Mouse (Mus musculus) forebrain, embryonic 13.5 days (tissue): ENCODE measurements around the gene Tdrd3. TPM values are rescaled to one million over a fixed set of nuclear protein-coding genes. Genes with fewer than 3 reads are reported as not detected.

Experiments
- ATAC-seq: fragments of 200-750 bp; cut with Nextera tagmentation; 2 replicates; pipeline ENCODE4 v1.8.0; 2017
- H3K27ac ChIP-seq: fragments of 300-500 bp; sonication (generic); 2 replicates; pipeline ENCODE4 v1.5.1; 2015; ENCODE audit warnings: inconsistent platforms, mild to moderate bottlenecking, moderate library complexity
- H3K27me3 ChIP-seq: fragments of 300-500 bp; sonication (generic); 2 replicates; pipeline ENCODE4 v1.6.1; 2015; ENCODE audit warnings: mild to moderate bottlenecking, inconsistent platforms
- H3K36me3 ChIP-seq: fragments of 300-500 bp; sonication (generic); 2 replicates; pipeline ENCODE4 v1.6.1; 2015; ENCODE audit warnings: mild to moderate bottlenecking, inconsistent platforms; ENCODE audit not compliant: poor library complexity, severe bottlenecking
- H3K4me1 ChIP-seq: fragments of 300-500 bp; sonication (generic); 2 replicates; pipeline ENCODE4 v1.6.1; 2015; ENCODE audit warnings: inconsistent platforms
- H3K4me2 ChIP-seq: fragments of 300-500 bp; sonication (generic); 2 replicates; pipeline ENCODE4 v1.6.1; 2015; ENCODE audit warnings: inconsistent platforms, mild to moderate bottlenecking, moderate library complexity
- H3K4me3 ChIP-seq: fragments of 300-500 bp; sonication (generic); 2 replicates; pipeline ENCODE4 v1.5.1; 2015; ENCODE audit warnings: mild to moderate bottlenecking, inconsistent platforms
- H3K9ac ChIP-seq: fragments of 300-500 bp; sonication (generic); 2 replicates; pipeline ENCODE4 v1.6.1; 2015; ENCODE audit warnings: mild to moderate bottlenecking, inconsistent platforms
- H3K9me3 ChIP-seq: fragments of 300-500 bp; sonication (generic); replicated peaks from 2 replicates; pipeline ENCODE4 v1.6.1; 2016; ENCODE audit warnings: inconsistent platforms
- WGBS: fragments of 180-500 bp; shearing (Covaris S2); methylation state at CpG from one replicate; pipeline ENCODE4 v1.1.7; 2015; 5-methylcytosine and 5-hydroxymethylcytosine counted together
- polyA plus RNA-seq: library from polyadenylated mRNA; unstranded; fragments of >200 nt; fragmentation: Nextera tagmentation; extraction: Ambion mirVana; gene quantifications from 2 replicates; pipeline ENCODE4 v1.2.1, GENCODE M21; 2015

Gene Tdrd3
- polyA plus RNA-seq, 1 experiment from 2014 or later: 48.1 TPM

DNA sequence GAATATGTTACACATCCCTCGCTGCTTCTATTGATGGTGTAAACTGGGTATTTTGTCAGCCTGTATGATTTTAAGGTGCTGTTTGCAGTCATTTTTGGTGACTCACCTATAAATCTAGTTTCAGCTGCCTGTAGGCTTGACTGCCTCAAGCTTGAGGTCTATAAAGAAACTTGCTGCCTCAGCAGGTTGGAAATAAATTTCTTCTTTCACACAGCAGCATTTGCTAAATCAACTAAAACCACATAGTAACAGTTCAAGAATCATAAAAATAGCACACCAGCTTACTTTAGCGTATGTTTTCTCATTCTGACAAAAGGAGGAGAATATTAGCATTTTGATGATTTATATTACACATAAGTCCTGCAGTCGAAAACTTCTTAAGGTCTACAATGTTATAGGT lies 6.0 kb downstream of the Tdrd3 start:
- no peaks in the 10 kb centered on the region for H3K36me3 ChIP-seq
- H3K27me3 ChIP-seq: no peaks in the 10 kb centered on the region
- H3K9me3 ChIP-seq: no peaks in the 10 kb centered on the region
- peaks cover 29% of the 10 kb centered on the region for H3K4me1 ChIP-seq
- H3K4me3 ChIP-seq: no peak overlapping the region
- ATAC-seq: no peak
- H3K4me2 ChIP-seq: no peak overlapping the region
- no peak overlapping the region for H3K27ac ChIP-seq
- WGBS: 94% methylated on average over 3 of the region's 3 CpGs
- no peak overlapping the region for H3K9ac ChIP-seq

DNA sequence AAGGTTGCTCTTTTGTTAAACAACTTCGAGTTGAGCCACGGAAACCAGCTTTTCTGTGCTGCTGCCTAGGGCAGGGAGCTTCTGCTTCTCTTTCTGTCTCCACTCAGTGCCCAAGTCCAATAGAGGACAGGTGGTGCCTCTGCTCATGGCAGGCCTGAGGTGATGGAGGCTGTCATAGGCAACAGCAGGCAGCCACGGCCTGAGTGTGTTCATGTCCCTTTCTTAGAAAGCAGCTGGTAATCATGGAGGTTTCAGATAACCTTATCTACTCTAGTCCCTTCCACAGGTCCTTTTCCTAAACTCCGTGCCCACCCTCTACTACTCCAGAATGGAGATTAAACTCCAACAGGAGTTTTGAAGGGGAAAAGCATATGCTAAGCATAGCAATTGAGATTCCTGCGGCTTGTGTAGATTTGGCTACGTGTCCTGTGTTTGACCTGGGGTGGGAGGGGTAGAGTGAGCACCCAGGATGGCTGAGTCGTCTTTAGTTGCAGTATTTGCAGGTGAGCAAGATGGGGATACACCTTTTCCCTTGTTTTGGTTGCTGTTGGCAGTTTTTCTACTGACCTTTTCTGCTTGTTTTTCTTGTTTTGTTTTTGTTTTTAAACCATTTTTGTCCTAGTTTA lies 10.0 kb downstream of the Tdrd3 start:
- 79% methylated on average over 7 of the region's 7 CpGs for WGBS
- H3K9ac ChIP-seq: no peak overlapping the region
- no peak for ATAC-seq
- H3K4me3 ChIP-seq: no peak overlapping the region
- H3K4me2 ChIP-seq: no peak overlapping the region
- no peaks in the 10 kb centered on the region for H3K9me3 ChIP-seq
- H3K27ac ChIP-seq: no peak overlapping the region
- no peaks in the 10 kb centered on the region for H3K36me3 ChIP-seq
- no peaks in the 10 kb centered on the region for H3K27me3 ChIP-seq
- H3K4me1 ChIP-seq: peaks cover 6% of the 10 kb centered on the region

DNA sequence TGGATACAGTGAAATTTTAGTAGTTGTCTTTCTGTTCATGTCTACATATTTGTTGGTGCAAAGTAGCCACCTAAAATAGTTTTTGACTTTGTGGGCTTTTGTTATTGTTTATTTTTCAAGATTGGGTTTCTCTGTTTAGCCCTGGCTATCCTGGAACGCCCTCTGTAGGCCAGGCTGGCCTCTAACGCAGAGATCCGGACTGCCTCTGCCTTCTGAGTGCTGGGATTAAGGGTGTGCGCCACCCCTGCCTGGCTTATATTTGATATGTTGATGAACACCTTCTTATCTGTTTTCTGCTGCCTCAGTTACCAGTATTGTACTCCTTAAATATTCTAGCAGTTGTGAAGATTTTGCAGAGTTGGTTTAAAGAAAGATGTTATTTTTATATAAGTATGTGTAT lies 10.6 kb downstream of the Tdrd3 start:
- 87% methylated on average over 4 of the region's 4 CpGs for WGBS
- Histone ChIP-seq H3K4me1 (peaks cover 6% of the 10 kb centered on the region), H3K36me3 (no peaks in the 10 kb centered on the region), H3K27me3 (no peaks in the 10 kb centered on the region), H3K27ac (no peak overlapping the region), H3K4me3 (no peak overlapping the region), H3K4me2 (no peak overlapping the region), H3K9ac (no peak overlapping the region), H3K9me3 (no peaks in the 10 kb centered on the region)
- no peak for ATAC-seq

DNA sequence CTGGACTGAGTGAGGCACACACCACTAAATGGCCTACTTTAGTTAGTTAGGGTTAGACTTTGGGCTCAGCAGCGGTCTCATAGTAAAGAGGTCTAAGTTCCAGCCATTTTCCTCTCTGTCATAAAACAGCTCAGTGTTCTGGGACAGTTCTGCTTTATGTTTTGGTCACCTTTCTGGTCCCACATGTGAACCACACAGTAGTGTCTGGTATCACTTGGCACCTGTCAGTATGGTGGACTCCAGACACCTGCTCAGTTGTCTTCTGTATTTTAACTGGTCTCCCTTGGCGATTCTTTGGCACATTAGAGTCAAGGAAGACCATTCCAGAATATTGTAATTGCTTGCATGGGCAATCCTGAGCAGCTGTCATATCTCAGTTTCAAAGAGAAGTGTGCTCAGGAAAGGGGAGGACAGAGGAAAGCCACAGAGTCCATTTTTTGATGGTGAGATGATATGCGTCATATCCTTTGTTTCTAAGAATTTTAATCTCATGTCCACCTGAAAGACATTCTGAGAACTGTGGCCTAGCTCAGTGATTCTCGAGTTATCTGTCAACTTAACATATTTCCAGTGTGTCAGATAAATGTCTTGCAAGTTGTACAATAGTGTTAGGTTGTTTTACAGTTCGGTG lies 11.3 kb downstream of the Tdrd3 start:
- ATAC-seq: no peak
- H3K9ac ChIP-seq: no peak overlapping the region
- H3K4me3 ChIP-seq: no peak overlapping the region
- no peaks in the 10 kb centered on the region for H3K27me3 ChIP-seq
- no peaks in the 10 kb centered on the region for H3K9me3 ChIP-seq
- peaks cover 6% of the 10 kb centered on the region for H3K4me1 ChIP-seq
- no peaks in the 10 kb centered on the region for H3K36me3 ChIP-seq
- H3K4me2 ChIP-seq: no peak overlapping the region
- no peak overlapping the region for H3K27ac ChIP-seq
- WGBS: 80% methylated on average over 5 of the region's 5 CpGs

DNA sequence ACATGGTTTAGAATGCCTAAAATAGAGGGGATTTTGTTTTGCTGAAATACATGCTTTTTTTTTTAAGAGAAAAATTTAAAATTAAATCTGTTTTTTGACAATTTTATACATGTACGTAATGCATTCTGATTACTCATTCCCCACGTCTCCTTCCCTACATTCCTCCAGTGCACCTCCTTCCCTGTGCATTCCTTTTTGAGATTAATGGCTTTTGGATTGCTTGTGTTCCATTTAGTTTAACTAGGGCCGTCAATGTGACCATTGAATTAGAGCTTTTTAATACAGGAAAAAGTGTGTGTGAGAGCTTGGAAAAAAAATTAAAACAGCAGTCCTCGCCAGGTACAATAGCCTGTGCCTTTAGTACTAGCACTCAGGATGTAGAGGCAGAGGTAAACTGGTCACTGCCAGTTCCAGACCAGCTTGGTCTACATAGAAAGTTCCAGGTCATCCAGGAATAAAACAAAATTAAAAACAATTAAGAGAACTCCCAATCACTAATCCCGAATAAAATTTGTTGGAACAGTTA lies 17.0 kb downstream of the Tdrd3 start:
- ATAC-seq: no peak
- Histone ChIP-seq H3K36me3 (peaks cover 11% of the 10 kb centered on the region), H3K9ac (no peak overlapping the region), H3K4me2 (no peak overlapping the region), H3K4me3 (no peak overlapping the region), H3K27me3 (no peaks in the 10 kb centered on the region), H3K9me3 (no peaks in the 10 kb centered on the region), H3K4me1 (no peaks in the 10 kb centered on the region), H3K27ac (no peak overlapping the region)
- 69% methylated on average over 5 of the region's 5 CpGs for WGBS

DNA sequence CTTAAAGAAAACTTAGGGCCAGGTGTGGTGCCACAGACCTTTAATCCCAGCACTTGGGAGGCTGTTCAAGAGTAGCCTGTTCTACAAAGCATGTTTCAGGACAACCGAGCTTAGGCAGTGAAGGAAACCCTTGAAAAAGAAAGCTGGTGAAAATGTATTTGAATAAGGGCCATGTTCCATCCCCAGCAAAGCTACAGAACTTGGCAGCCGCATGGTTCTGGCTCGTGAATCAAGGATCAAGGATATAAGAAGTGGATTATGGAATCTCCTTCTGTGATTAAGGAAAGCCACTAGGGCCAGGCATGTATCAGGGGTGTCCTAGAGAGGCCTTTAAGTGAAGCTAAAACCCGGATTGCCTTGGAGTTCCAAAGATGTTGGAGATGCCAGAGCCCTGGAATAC lies 18.9 kb downstream of the Tdrd3 start:
- ATAC-seq: no peak
- no peak overlapping the region for H3K4me2 ChIP-seq
- H3K4me3 ChIP-seq: no peak overlapping the region
- WGBS: 90% methylated on average over 4 of the region's 4 CpGs
- H3K4me1 ChIP-seq: peaks cover 6% of the 10 kb centered on the region; the same call in 1 of the 2 replicates
- no peak overlapping the region for H3K9ac ChIP-seq
- no peaks in the 10 kb centered on the region for H3K9me3 ChIP-seq
- peaks cover 11% of the 10 kb centered on the region for H3K36me3 ChIP-seq
- H3K27me3 ChIP-seq: no peaks in the 10 kb centered on the region
- H3K27ac ChIP-seq: no peak overlapping the region

DNA sequence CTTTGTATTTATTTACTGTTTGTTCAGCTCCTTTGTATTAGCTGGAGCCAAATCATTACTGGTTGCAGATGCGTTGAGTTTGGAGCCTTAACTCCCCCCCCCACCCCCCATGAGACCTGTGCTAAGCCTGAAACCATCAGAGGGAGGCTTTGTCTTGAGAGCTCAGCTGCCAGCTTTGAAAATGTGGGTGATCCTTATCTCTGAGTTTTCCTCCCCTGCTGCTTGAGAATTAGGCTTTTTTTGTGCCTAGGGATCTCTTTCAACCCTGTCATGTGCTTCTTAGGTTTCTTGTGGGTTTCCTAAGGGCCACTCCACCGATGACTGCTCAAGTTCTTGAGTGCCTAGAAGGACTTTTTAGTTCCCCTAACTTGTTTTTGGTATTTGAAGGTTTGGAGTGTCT lies 23.3 kb downstream of the Tdrd3 start:
- Histone ChIP-seq H3K4me2 (no peak overlapping the region), H3K9me3 (no peaks in the 10 kb centered on the region), H3K9ac (no peak overlapping the region), H3K36me3 (peaks cover 11% of the 10 kb centered on the region), H3K4me3 (no peak overlapping the region), H3K27ac (no peak overlapping the region), H3K27me3 (no peaks in the 10 kb centered on the region), H3K4me1 (peaks cover 6% of the 10 kb centered on the region; the same call in 1 of the 2 replicates)
- no peak for ATAC-seq
- 3% methylated on average over 2 of the region's 2 CpGs for WGBS

DNA sequence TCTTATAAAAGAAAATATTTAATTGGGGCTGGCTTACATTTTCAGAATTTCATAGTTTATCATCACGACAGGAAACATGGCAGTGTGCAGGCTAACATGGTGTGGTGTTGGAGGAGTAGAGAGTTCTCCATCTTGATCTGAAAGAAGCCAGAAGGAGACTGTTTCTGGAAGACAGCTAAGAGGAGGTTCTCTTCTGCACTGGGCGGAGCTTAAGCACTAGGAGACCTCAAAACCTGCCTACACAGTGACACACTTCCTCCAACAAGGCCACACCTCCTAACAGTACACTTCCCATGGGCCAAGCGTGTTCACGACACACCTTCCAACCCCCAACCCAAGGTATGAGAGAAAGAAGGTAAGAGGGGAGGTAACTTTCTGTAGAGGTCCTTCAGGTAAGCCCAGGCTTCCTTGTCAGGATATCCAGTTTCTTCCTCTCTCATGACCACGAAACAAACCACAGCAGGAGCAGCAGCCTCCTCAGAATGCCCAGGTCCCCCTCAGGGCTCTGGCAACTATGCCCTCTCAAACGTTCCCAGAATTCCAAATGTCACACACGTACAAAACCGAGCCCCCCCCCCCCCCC lies 30.0 kb downstream of the Tdrd3 start:
- Histone ChIP-seq H3K4me3 (no peak overlapping the region), H3K27ac (no peak overlapping the region), H3K4me2 (no peak overlapping the region), H3K9me3 (no peaks in the 10 kb centered on the region), H3K9ac (no peak overlapping the region), H3K4me1 (peaks cover under 1% of the 10 kb centered on the region; the same call in 1 of the 2 replicates), H3K27me3 (no peaks in the 10 kb centered on the region), H3K36me3 (no peaks in the 10 kb centered on the region)
- no peak for ATAC-seq
- WGBS: 88% methylated on average over 8 of the region's 8 CpGs

DNA sequence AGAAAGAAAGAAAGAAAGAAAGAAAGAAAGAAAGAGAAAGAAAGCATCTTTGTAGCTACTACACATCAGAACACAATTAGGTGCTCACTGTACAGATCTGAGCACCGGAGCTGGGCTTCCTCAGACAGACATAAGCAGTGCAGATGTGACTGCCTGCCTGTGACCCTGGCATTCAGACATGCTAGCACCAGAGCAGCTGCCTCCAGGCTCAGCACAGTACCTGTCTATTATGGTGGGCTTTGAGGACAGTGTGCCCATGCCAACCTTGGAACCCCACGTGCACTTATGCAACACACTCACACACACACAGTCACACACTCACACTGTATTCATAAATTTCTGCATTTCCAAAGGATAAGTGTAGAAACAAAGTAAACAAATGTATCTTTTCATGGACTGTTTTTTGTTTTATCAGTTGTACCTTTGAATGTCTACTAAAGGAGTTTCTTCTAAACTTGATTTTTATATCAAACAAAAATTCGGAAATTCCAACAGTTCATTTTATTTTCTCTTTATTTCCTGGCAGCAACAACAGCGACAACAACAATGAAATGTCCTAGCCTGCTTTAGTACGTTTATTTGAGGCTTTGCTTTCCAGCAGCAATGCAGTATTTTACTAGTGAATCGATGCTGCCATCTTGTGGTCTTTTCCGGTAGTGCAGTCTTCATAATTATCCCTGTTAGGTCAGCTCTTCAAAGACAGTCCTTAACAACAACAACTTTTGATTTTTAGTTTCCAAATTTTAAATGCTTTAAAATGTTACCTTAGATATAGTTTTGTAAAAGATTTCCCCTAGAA lies 35.4 kb downstream of the Tdrd3 start:
- no peak overlapping the region for H3K4me3 ChIP-seq
- H3K9ac ChIP-seq: no peak overlapping the region
- peak; percentile 88 for ATAC-seq
- no peaks in the 10 kb centered on the region for H3K9me3 ChIP-seq
- H3K36me3 ChIP-seq: no peaks in the 10 kb centered on the region
- no peaks in the 10 kb centered on the region for H3K27me3 ChIP-seq
- peaks cover 5% of the 10 kb centered on the region; the same call in 1 of the 2 replicates for H3K4me1 ChIP-seq
- 5% methylated on average over 7 of the region's 7 CpGs for WGBS
- peak overlapping the region; percentile 17; the same call in 1 of the 2 replicates for H3K4me2 ChIP-seq
- H3K27ac ChIP-seq: no peak overlapping the region

DNA sequence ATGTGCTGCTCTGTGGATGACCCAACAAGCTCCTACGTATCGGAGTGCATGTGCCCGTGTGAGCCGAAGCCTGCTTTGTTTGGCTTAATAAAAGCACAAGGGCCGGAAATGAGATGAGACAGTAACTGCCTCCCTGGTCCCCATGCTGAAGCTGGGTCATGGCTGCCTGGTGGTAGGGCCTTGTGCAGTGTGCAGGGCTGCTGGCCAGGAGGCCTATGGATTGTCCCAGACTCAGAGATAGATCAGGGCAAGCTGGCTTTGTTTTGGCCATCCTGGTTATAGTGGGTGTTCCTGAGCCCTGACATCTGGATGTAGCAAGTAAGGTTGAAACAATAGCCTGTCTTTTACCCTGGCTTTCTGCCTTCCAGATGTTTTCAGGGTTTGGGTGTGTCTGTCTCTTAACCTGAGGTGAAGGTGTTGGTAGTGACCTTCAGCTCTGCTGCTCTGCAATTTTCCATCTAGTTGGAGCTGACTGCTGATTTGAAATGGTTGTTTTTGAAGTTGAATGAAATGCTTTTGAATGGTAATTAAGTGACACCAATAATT lies 39.3 kb downstream of the Tdrd3 start:
- H3K27ac ChIP-seq: no peak overlapping the region

DNA sequence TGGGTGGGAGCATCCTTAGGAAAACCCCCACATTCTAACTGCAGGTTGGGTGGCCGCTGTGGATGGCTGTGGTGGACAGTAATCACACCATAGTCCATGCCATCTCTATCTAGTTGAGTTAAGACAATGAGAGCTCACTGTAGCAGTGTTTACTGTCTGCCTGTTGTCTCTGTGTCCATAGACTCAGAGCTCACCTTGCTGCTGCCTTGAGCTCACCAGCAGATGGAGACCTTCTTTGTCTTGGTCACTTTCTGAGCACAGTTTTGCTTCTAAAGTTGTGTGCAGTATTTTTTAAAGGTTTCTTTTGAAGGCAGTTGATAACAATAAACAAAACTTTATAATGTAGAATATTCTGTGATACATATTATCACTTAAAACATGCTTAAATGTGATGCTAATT lies 43.3 kb downstream of the Tdrd3 start:
- ATAC-seq: no peak
- H3K9ac ChIP-seq: no peak overlapping the region
- no peaks in the 10 kb centered on the region for H3K27me3 ChIP-seq
- no peaks in the 10 kb centered on the region for H3K9me3 ChIP-seq
- no peaks in the 10 kb centered on the region for H3K4me1 ChIP-seq
- H3K4me3 ChIP-seq: no peak overlapping the region
- no peak overlapping the region for H3K27ac ChIP-seq
- H3K4me2 ChIP-seq: no peak overlapping the region
- WGBS: 88% methylated on average over 1 of the region's 1 CpGs
- peaks cover 5% of the 10 kb centered on the region; the same call in 1 of the 2 replicates for H3K36me3 ChIP-seq

More for the DNA sequence above, 39.3 kb downstream of the Tdrd3 start:
- peaks cover 5% of the 10 kb centered on the region; the same call in 1 of the 2 replicates for H3K36me3 ChIP-seq
- H3K27me3 ChIP-seq: no peaks in the 10 kb centered on the region
- peaks cover 5% of the 10 kb centered on the region; the same call in 1 of the 2 replicates for H3K4me1 ChIP-seq
- no peak for ATAC-seq
- H3K9me3 ChIP-seq: no peaks in the 10 kb centered on the region
- 69% methylated on average over 5 of the region's 5 CpGs for WGBS
- no peak overlapping the region for H3K4me3 ChIP-seq
- H3K4me2 ChIP-seq: no peak overlapping the region
- no peak overlapping the region for H3K9ac ChIP-seq
